Mouse (Mus musculus) embryonic fibroblast, embryonic 13.5 days (primary cell): Measurements from ENCODE around the gene Cd200r3.

ENCODE experiments used
- CTCF ChIP-seq: IDR thresholded peaks from 2 replicates; pipeline ENCODE4 v1.5.1; 2011; ENCODE audit warnings: mild to moderate bottlenecking, control low read depth, low read length, moderate library complexity, borderline replicate concordance; ENCODE audit not compliant: insufficient read depth
- POLR2A ChIP-seq: IDR thresholded peaks from 2 replicates; pipeline ENCODE4 v1.6.1; 2011; ENCODE audit warnings: low read depth, mild to moderate bottlenecking, control low read depth, low read length, moderate library complexity

DNA sequence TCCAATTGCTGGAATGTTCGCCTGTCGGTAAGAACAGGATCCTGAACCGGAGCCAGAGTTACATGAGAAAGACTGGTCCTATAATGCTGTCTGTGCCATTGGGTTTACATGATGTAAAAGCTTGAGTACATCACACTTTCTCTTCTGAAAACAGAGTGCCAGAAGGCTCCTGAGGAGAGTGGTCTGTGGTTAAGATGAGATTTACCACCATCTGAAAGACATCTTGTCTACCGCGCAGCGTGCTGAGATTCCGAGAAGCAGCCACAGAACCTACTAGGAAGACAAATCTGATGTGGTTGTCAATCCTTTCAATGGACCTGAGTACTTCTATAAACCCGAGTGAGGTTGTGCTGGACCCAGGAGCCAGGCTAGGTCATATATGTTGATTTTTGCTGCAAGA lies 21.9 kb downstream of the Cd200r3 start:
- TF ChIP-seq CTCF, result no peak
- TF ChIP-seq POLR2A, result no peak
